Mouse (Mus musculus) liver, postnatal 0 days (tissue): Measurements from ENCODE around the gene Ap4m1.

Experiments used
- CTCF ChIP-seq: sonication (generic); IDR thresholded peaks from 2 replicates; pipeline ENCODE4 v1.5.1; 2016; ENCODE audit warnings: antibody characterized with exemption, low read depth
- EP300 ChIP-seq: IDR thresholded peaks from 2 replicates; pipeline ENCODE4 v1.6.1; 2016; ENCODE audit warnings: antibody characterized with exemption, low read depth, mild to moderate bottlenecking

GRCm38 (mm10) chr5:138160842-138161665 is 10.7 kb upstream of the Ap4m1 start, which contains the start of gene Cops6:
- TF ChIP-seq CTCF (no peak), EP300 (peak; percentile 36; the same call in 1 of the 2 replicates)
